Comparison of ENCODE assay signal across 13 mouse cellular contexts in genomic region chr2:151862257-151862810, GRCm38 (mm10). TPM values are rescaled to one million over a fixed set of nuclear protein-coding genes. Genes with fewer than 3 reads are reported as not detected.
DNase-seq lines count a peak whose midpoint lies in the region; ATAC-seq and TF ChIP-seq lines count a peak whose summit lies in the region.
"Had no signal": no experiment of that assay in that cellular context is flagged by ENCODE, and none has a peak within 500 bp of the region (broad histone marks: within the 10 kb centered on the region; RNA-seq: fewer than 3 reads in every experiment).

No protein-coding gene starts in this region.

- no peak overlapping the region for H3K27ac ChIP-seq in heart, postnatal 0 days (ENCODE audit: low read depth)
- no peak overlapping the region for H3K27ac ChIP-seq in heart, embryonic 12.5 days (ENCODE audit: poor library complexity, severe bottlenecking)
- H3K27ac ChIP-seq: liver, embryonic 15.5 days; neural tube, embryonic 12.5 days had no signal

- no peaks in the 10 kb centered on the region; the same call in 1 of the 2 replicates for H3K27me3 ChIP-seq in heart, postnatal 0 days (ENCODE audit: control insufficient read depth, insufficient read depth, low read length)
- H3K27me3 ChIP-seq in heart, embryonic 12.5 days (replicated peaks) = peaks cover 11% of the 10 kb centered on the region
- H3K27me3 ChIP-seq: liver, embryonic 15.5 days; neural tube, embryonic 12.5 days had no signal

- no peak for DNase-seq in heart, postnatal 0 days (ENCODE audit: low spot score)
- peak; percentile 45 for DNase-seq in 3T3-L1 (ENCODE audit: low read depth, low spot score)
- peak; percentile 17 for DNase-seq in ES-CJ7 (ENCODE audit: low read depth, low spot score)
- DNase-seq in induced T-regulatory cell, adult 2 months (ENCODE audit: low read depth) = peak; percentile 31
- DNase-seq in right cerebral cortex, postnatal 36 days (ENCODE audit: low spot score in 2 of 2) = no peak
- no peak for DNase-seq in kidney, postnatal 14 days
- DNase-seq in adrenal gland, postnatal 4 days (ENCODE audit: low spot score in 2 of 2) = no peak
- DNase-seq: cerebellum, postnatal 14 days; heart, postnatal 4 days; layer of hippocampus, adult 9-11 months had no signal

- H3K9me3 ChIP-seq in heart, postnatal 0 days (replicated peaks; ENCODE audit: control insufficient read depth, low read length) = no peaks in the 10 kb centered on the region
- no peaks in the 10 kb centered on the region for H3K9me3 ChIP-seq in heart, embryonic 12.5 days (replicated peaks)
- H3K9me3 ChIP-seq: liver, embryonic 15.5 days; neural tube, embryonic 12.5 days had no signal

- H3K9ac ChIP-seq in heart, postnatal 0 days (replicated peaks; ENCODE audit: low read depth, low read length) = no peak overlapping the region
- H3K9ac ChIP-seq in heart, embryonic 12.5 days = no peak overlapping the region
- H3K9ac ChIP-seq: liver, embryonic 15.5 days; neural tube, embryonic 12.5 days had no signal

- no peak for TF ChIP-seq EP300 in heart, postnatal 0 days (IDR thresholded peaks at IDR 0.05; ENCODE audit: low read depth)

- no peak overlapping the region for H3K4me3 ChIP-seq in heart, postnatal 0 days (ENCODE audit: low read depth, low read length)
- no peak overlapping the region for H3K4me3 ChIP-seq in heart, embryonic 12.5 days
- H3K4me3 ChIP-seq: liver, embryonic 15.5 days; neural tube, embryonic 12.5 days had no signal

- no peak overlapping the region for H3K4me2 ChIP-seq in heart, postnatal 0 days (ENCODE audit: low read depth, low read length)
- no peak overlapping the region for H3K4me2 ChIP-seq in heart, embryonic 12.5 days
- H3K4me2 ChIP-seq: liver, embryonic 15.5 days; neural tube, embryonic 12.5 days had no signal

- no peaks in the 10 kb centered on the region for H3K4me1 ChIP-seq in heart, postnatal 0 days (ENCODE audit: control insufficient read depth, insufficient read depth)
- no peaks in the 10 kb centered on the region for H3K4me1 ChIP-seq in heart, embryonic 12.5 days (replicated peaks)
- H3K4me1 ChIP-seq: liver, embryonic 15.5 days; neural tube, embryonic 12.5 days had no signal

- H3K36me3 ChIP-seq in heart, postnatal 0 days (replicated peaks; ENCODE audit: control insufficient read depth, insufficient read depth, low read length) = no peaks in the 10 kb centered on the region
- no peaks in the 10 kb centered on the region for H3K36me3 ChIP-seq in heart, embryonic 12.5 days
- H3K36me3 ChIP-seq: liver, embryonic 15.5 days; neural tube, embryonic 12.5 days had no signal

- ATAC-seq in heart, postnatal 0 days (ENCODE audit: insufficient read depth, low read depth) = no peak
- ATAC-seq in heart, embryonic 12.5 days (ENCODE audit: insufficient number of reproducible peaks, low FRiP score) = no peak

- peak; percentile 50 for TF ChIP-seq CTCF in heart, postnatal 0 days (IDR thresholded peaks at IDR 0.05; ENCODE audit: low read depth)

- WGBS in heart, postnatal 0 days = 43% methylated on average over 5 of the region's 5 CpGs
- WGBS in heart, embryonic 12.5 days = 52% methylated on average over 5 of the region's 5 CpGs

RNA-seq across cellular contexts. Expression of gene Rspo4, which starts 19.6 kb away (rescaled TPM):
- not detected in 2 replicates for total RNA-seq in heart, postnatal 0 days (2014; rRNA removed; ENCODE audit: low replicate concordance)
- polyA plus RNA-seq in heart, postnatal 0 days (2015; fragmentation: Nextera tagmentation; extraction: Ambion mirVana) = not detected in 2 replicates
- polyA plus RNA-seq in heart, embryonic 12.5 days (2016; fragmentation: Nextera tagmentation; extraction: Ambion mirVana) = not detected in 2 replicates
- total RNA-seq in adrenal gland, postnatal 4 days (2021) = under 1 TPM; 0.20 to 0.39 TPM
- total RNA-seq: heart, postnatal 4 days had no signal
- polyA plus RNA-seq: liver, embryonic 15.5 days had no signal

RNA-seq across cellular contexts. Expression of gene Angpt4, which starts 48.7 kb away (rescaled TPM):
- 1.7 TPM in 1 of 2 replicates, not detected in the other for total RNA-seq in heart, postnatal 0 days (2014; rRNA removed; ENCODE audit: low replicate concordance)
- polyA plus RNA-seq in heart, postnatal 0 days (2015; fragmentation: Nextera tagmentation; extraction: Ambion mirVana) = 0.10 and 0.12 TPM in 2 replicates
- 0.13 and 0.20 TPM in 2 replicates for polyA plus RNA-seq in heart, embryonic 12.5 days (2016; fragmentation: Nextera tagmentation; extraction: Ambion mirVana)
- total RNA-seq in adrenal gland, postnatal 4 days (2021) = under 1 TPM; 0.48 to 0.62 TPM
- polyA plus RNA-seq: liver, embryonic 15.5 days had no signal

Comparison
In these comparisons a context has a peak if more than half of its experiments do, and no peak if none do; other contexts are left out.
1. DNase-seq: peak in 3T3-L1 (single experiment), ES-CJ7 (single experiment) and induced T-regulatory cell, adult 2 months (single experiment); none in heart, postnatal 0 days (single experiment), right cerebral cortex, postnatal 36 days (0 of 2), kidney, postnatal 14 days (single experiment) and adrenal gland, postnatal 4 days (0 of 2).